Mouse (Mus musculus): ENCODE results near the gene Pnp. TPM values are rescaled to one million over a fixed set of nuclear protein-coding genes. Genes with fewer than 3 reads are reported as not detected.

Pnp gene
- polyA plus RNA-seq, 1 experiment from 2014 or later = 62.1 TPM

- Histone ChIP-seq H3K4me3 (ENCODE audit: low read depth, low read length) (peak within 1 kb of the TSS; percentile 82), H3K9me3 (ENCODE audit: control insufficient read depth, low read length) (no peaks in the 10 kb centered on the region), H3K9ac (ENCODE audit: low read depth, low read length) (peak within 1 kb of the TSS; percentile 88), H3K36me3 (ENCODE audit: control insufficient read depth, insufficient read depth, low read length) (peaks cover 6% of the 10 kb centered on the region; the same call in 1 of the 2 replicates), H3K4me2 (replicated peaks; ENCODE audit: low read depth, low read length) (peak within 1 kb of the TSS; percentile 59), H3K27me3 (ENCODE audit: control insufficient read depth, insufficient read depth, low read length) (no peaks in the 10 kb centered on the region), H3K4me1 (replicated peaks; ENCODE audit: control insufficient read depth, insufficient read depth, low read length) (no peaks in the 10 kb centered on the region; the same call in 1 of the 2 replicates), H3K27ac (ENCODE audit: low read depth, low read length) (peak within 1 kb of the TSS; percentile 80)
- ATAC-seq (ENCODE audit: low FRiP score) (peak; percentile 94), DNase-seq (ENCODE audit: low spot score) (peak; percentile 98)
- under 1% methylated on average over 54 of the region's 57 CpGs for WGBS
Measured at GRCm38 (mm10) chr14:50924281-50925064, 6.4 kb upstream of the Pnp start, which contains the start of the genes Osgep and Apex1. TSS of gene Osgep (minus strand) at chr14:50924893. TSS of gene Apex1 (plus strand) at chr14:50924968.

DNA sequence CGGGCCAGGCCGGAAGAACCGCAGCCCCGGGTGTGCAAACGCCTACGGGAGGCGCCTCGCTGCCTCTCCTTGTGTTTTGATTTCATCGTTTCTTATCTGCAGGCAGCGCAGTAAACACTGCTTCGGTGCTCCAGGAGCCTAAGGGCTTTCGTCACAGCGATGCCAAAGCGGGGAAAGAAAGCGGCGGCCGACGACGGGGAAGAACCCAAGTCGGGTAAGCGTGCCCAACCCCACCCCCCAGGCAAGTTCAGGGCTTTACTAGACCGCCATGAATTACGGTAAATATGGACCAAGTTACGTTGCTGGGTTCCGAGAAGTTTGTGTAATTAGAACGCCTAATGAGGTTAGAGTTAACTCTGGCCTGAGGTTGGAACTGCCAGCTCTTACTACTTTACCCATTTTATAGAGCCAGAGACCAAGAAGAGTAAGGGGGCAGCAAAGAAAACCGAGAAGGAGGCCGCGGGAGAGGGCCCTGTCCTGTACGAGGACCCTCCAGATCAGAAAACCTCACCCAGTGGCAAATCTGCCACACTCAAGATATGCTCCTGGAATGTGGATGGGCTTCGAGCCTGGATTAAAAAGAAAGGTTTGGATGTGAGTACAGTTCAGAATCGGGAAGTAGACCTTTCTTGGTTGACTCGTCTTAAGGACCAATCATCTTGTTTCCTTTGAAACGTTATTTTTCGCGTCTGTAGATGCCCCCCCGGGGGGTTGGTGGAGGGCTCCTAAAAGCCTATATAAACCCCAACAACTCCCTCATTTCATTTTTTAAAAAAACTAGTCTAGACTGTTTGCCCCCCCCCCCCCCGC lies 5.6 kb upstream of the Pnp start:
- DNase-seq (ENCODE audit: low spot score) (no peak), ATAC-seq (ENCODE audit: low FRiP score) (0 out of 2 replicates have a peak, but pooled peaks have one; percentile 2)
- no peaks in the 10 kb centered on the region for H3K9me3 ChIP-seq (ENCODE audit: control insufficient read depth, low read length)
- 2% methylated on average over 38 of the region's 38 CpGs for WGBS
- no peaks in the 10 kb centered on the region for H3K27me3 ChIP-seq (ENCODE audit: control insufficient read depth, insufficient read depth, low read length)
- H3K4me3 ChIP-seq (ENCODE audit: low read depth, low read length) = peak overlapping the region; percentile 82
- H3K4me2 ChIP-seq (replicated peaks; ENCODE audit: low read depth, low read length) = peak overlapping the region; percentile 51
- peak overlapping the region; percentile 88 for H3K9ac ChIP-seq (ENCODE audit: low read depth, low read length)
- peak overlapping the region; percentile 80 for H3K27ac ChIP-seq (ENCODE audit: low read depth, low read length)
- H3K36me3 ChIP-seq (ENCODE audit: control insufficient read depth, insufficient read depth, low read length) = peaks cover 6% of the 10 kb centered on the region; the same call in 1 of the 2 replicates
- no peaks in the 10 kb centered on the region; the same call in 1 of the 2 replicates for H3K4me1 ChIP-seq (replicated peaks; ENCODE audit: control insufficient read depth, insufficient read depth, low read length)

- Histone ChIP-seq H3K4me1 (replicated peaks; ENCODE audit: control insufficient read depth, insufficient read depth, low read length) (no peaks in the 10 kb centered on the region; the same call in 1 of the 2 replicates), H3K27me3 (ENCODE audit: control insufficient read depth, insufficient read depth, low read length) (no peaks in the 10 kb centered on the region), H3K4me2 (replicated peaks; ENCODE audit: low read depth, low read length) (no peak overlapping the region), H3K9ac (ENCODE audit: low read depth, low read length) (no peak overlapping the region), H3K36me3 (ENCODE audit: control insufficient read depth, insufficient read depth, low read length) (peaks cover 6% of the 10 kb centered on the region; the same call in 1 of the 2 replicates), H3K4me3 (ENCODE audit: low read depth, low read length) (no peak overlapping the region), H3K27ac (ENCODE audit: low read depth, low read length) (no peak overlapping the region), H3K9me3 (ENCODE audit: control insufficient read depth, low read length) (no peaks in the 10 kb centered on the region)
- DNase-seq (ENCODE audit: low spot score) = no peak
- WGBS = 64% methylated on average over 3 of the region's 3 CpGs
- ATAC-seq (ENCODE audit: low FRiP score) = no peak
Measured at GRCm38 (mm10) chr14:50927366-50927765, 3.5 kb upstream of the Pnp start.

DNA sequence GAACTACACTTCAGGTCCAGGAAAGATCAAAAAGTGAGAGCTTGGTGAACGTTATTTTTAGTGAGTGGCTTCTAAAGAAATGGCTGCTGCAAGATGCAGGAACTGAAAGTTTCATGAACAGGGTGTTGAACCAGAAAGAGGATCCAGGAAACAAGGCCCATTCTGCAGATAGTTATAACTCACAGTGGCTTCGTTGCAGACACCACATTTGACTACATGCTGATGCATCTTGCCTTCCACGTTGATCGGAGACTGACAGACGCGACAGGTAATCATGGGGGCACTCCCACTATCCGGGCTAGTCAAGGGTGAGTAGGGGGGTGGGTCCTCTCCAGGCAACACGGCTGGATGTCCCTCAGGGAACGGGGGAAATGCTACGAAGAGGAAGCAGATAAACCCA lies 931 bp upstream of the Pnp start:
- no peak for ATAC-seq (ENCODE audit: low FRiP score)
- no peak overlapping the region for H3K27ac ChIP-seq (ENCODE audit: low read depth, low read length)

GRCm38 (mm10) chr14:50930377-50930753 lies 517 bp upstream of the Pnp start:
- ATAC-seq (ENCODE audit: low FRiP score) (peak; percentile 61), DNase-seq (ENCODE audit: low spot score) (no peak)
- Histone ChIP-seq H3K36me3 (ENCODE audit: control insufficient read depth, insufficient read depth, low read length) (peaks cover 6% of the 10 kb centered on the region; the same call in 1 of the 2 replicates), H3K4me1 (replicated peaks; ENCODE audit: control insufficient read depth, insufficient read depth, low read length) (no peaks in the 10 kb centered on the region; the same call in 1 of the 2 replicates), H3K4me3 (ENCODE audit: low read depth, low read length) (peak overlapping the region; percentile 97), H3K9me3 (ENCODE audit: control insufficient read depth, low read length) (no peaks in the 10 kb centered on the region), H3K27me3 (ENCODE audit: control insufficient read depth, insufficient read depth, low read length) (no peaks in the 10 kb centered on the region), H3K9ac (ENCODE audit: low read depth, low read length) (peak overlapping the region; percentile 97), H3K4me2 (replicated peaks; ENCODE audit: low read depth, low read length) (peak overlapping the region; percentile 84), H3K27ac (ENCODE audit: low read depth, low read length) (peak overlapping the region; percentile 74)
- WGBS = under 1% methylated on average over 38 of the region's 38 CpGs

More for the DNA sequence above, 931 bp upstream of the Pnp start:
- Histone ChIP-seq H3K4me1 (replicated peaks; ENCODE audit: control insufficient read depth, insufficient read depth, low read length) (no peaks in the 10 kb centered on the region; the same call in 1 of the 2 replicates), H3K4me3 (ENCODE audit: low read depth, low read length) (peak overlapping the region; percentile 97), H3K27me3 (ENCODE audit: control insufficient read depth, insufficient read depth, low read length) (no peaks in the 10 kb centered on the region), H3K9ac (ENCODE audit: low read depth, low read length) (peak overlapping the region; percentile 97), H3K36me3 (ENCODE audit: control insufficient read depth, insufficient read depth, low read length) (peaks cover 6% of the 10 kb centered on the region; the same call in 1 of the 2 replicates), H3K4me2 (replicated peaks; ENCODE audit: low read depth, low read length) (peak overlapping the region; percentile 84), H3K9me3 (ENCODE audit: control insufficient read depth, low read length) (no peaks in the 10 kb centered on the region)
- WGBS = 20% methylated on average over 10 of the region's 10 CpGs
- DNase-seq (ENCODE audit: low spot score) = peak; percentile 21

- Histone ChIP-seq H3K4me3 (ENCODE audit: low read depth, low read length) (peak overlapping the region; percentile 97), H3K36me3 (ENCODE audit: control insufficient read depth, insufficient read depth, low read length) (peaks cover 2% of the 10 kb centered on the region; the same call in 1 of the 2 replicates), H3K27me3 (ENCODE audit: control insufficient read depth, insufficient read depth, low read length) (no peaks in the 10 kb centered on the region), H3K27ac (ENCODE audit: low read depth, low read length) (peak overlapping the region; percentile 82), H3K4me1 (replicated peaks; ENCODE audit: control insufficient read depth, insufficient read depth, low read length) (no peaks in the 10 kb centered on the region; the same call in 1 of the 2 replicates), H3K9me3 (ENCODE audit: control insufficient read depth, low read length) (no peaks in the 10 kb centered on the region), H3K4me2 (replicated peaks; ENCODE audit: low read depth, low read length) (peak overlapping the region; percentile 57), H3K9ac (ENCODE audit: low read depth, low read length) (peak overlapping the region; percentile 58)
- WGBS = 12% methylated on average over 12 of the region's 12 CpGs
- DNase-seq (ENCODE audit: low spot score) = peak; percentile 23
- no peak for ATAC-seq (ENCODE audit: low FRiP score)
Measured at GRCm38 (mm10) chr14:50931493-50932020, 675 bp downstream of the Pnp start.

DNA sequence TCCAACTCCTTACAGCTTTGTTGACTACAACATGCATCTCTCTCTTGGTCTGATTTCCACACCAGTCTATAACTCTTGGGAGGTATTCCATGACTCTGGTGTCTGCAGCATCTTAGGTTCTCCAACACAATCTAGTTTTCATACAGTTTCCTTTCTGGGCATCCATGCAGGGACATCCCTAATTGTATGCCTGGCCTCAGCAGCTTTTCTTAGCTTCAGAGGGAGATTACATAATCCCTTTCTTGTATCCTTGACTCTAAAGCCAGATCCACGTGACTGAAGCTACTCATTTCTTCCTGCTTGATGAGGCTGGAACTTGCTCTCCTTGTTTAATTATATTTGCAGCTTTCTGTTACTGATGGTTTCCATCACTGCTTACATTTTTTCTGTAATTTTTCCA lies 5.8 kb downstream of the Pnp start:
- Histone ChIP-seq H3K27me3 (ENCODE audit: control insufficient read depth, insufficient read depth, low read length) (no peaks in the 10 kb centered on the region), H3K4me1 (replicated peaks; ENCODE audit: control insufficient read depth, insufficient read depth, low read length) (no peaks in the 10 kb centered on the region), H3K4me2 (replicated peaks; ENCODE audit: low read depth, low read length) (no peak overlapping the region), H3K9ac (ENCODE audit: low read depth, low read length) (no peak overlapping the region), H3K27ac (ENCODE audit: low read depth, low read length) (no peak overlapping the region), H3K4me3 (ENCODE audit: low read depth, low read length) (no peak overlapping the region), H3K9me3 (ENCODE audit: control insufficient read depth, low read length) (no peaks in the 10 kb centered on the region), H3K36me3 (ENCODE audit: control insufficient read depth, insufficient read depth, low read length) (no peaks in the 10 kb centered on the region)
- no peak for DNase-seq (ENCODE audit: low spot score)
- WGBS = 74% methylated on average over 1 of the region's 1 CpGs
- no peak for ATAC-seq (ENCODE audit: low FRiP score)

- Histone ChIP-seq H3K9me3 (ENCODE audit: control insufficient read depth, low read length) (no peaks in the 10 kb centered on the region), H3K9ac (ENCODE audit: low read depth, low read length) (no peak overlapping the region)
Measured at GRCm38 (mm10) chr14:50938119-50938908, 7.4 kb downstream of the Pnp start.

More at GRCm38 (mm10) chr14:50938119-50938908, 7.4 kb downstream of the Pnp start:
- WGBS = 95% methylated on average over 3 of the region's 3 CpGs
- Histone ChIP-seq H3K36me3 (ENCODE audit: control insufficient read depth, insufficient read depth, low read length) (no peaks in the 10 kb centered on the region), H3K27me3 (ENCODE audit: control insufficient read depth, insufficient read depth, low read length) (no peaks in the 10 kb centered on the region), H3K4me1 (replicated peaks; ENCODE audit: control insufficient read depth, insufficient read depth, low read length) (no peaks in the 10 kb centered on the region), H3K4me2 (replicated peaks; ENCODE audit: low read depth, low read length) (no peak overlapping the region), H3K27ac (ENCODE audit: low read depth, low read length) (no peak overlapping the region), H3K4me3 (ENCODE audit: low read depth, low read length) (no peak overlapping the region)
- DNase-seq (ENCODE audit: low spot score) (no peak), ATAC-seq (ENCODE audit: low FRiP score) (no peak)

All from hindbrain, embryonic 11.5 days (tissue).